Mouse (Mus musculus) cerebellum, adult 9-11 months (tissue): ENCODE measurements at regions not wholly inside any gene's neighbourhood (a gene's known extent, or its start where the extent isn't known, plus 50 kb on each side); places are given as distances from the start of the nearest gene placed in this dataset.

Source experiments
- DNase-seq: peaks from one replicate; pipeline ENCODE4 v3.0.0; 2022

DNA sequence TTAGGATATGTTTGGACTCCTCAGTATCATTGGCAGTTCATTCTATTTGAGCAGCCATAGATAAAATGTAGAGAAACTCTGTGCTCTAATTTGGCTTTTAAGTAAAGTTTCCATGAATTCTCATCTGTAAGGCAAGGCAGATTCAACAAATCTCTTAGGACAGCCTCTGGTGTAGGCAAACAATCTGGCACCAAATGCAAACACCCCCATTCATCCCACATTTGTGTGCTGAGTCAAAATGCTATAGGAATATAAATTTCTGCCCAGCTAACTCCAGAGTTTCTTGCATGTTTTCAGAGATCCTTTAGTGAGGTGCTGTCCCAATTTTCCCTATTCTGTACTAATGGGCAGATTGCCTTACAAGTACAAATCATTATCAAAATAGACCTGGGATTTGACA, 695.7 kb upstream of the Kif18a start:
- no peak for DNase-seq

DNA sequence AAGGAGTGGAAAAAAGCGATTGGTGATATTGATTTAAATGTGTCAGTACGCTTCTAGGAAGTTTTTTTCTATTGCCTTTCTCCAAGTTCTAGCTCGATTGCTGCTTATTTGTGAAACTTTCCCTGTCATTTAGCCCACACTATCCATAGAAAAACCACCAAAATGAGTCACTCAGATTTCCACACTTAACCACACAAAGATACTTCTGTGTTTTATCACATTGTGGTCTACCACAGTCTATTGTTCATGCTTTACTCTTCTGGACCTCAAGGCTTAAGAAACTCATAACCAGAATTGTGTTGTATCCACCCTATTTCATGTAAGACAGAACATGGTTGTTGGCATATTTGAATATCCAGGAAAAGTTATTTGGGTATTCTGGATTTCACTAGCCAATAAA, 687.0 kb upstream of the Kif18a start:
- DNase-seq, result no peak

DNA sequence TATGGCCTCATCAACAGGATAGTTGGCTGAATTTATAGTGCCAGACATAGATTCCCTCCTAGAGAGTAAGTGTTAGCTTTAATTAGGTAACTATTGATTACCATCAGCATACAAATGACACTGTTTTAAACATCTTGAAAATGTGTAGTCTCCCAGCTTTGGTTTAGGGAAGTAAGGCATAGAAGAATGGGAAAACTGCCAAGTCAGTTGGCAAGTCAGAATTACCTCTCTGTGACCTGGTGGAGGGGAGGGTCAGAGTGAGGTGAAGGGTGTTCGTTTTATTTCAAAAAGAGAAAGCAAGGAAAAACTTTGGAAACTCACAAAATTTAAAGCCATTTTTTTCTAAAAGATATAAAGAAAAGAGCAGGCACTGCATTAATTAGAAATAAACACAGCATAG, 680.2 kb upstream of the Kif18a start:
- DNase-seq, result no peak

DNA sequence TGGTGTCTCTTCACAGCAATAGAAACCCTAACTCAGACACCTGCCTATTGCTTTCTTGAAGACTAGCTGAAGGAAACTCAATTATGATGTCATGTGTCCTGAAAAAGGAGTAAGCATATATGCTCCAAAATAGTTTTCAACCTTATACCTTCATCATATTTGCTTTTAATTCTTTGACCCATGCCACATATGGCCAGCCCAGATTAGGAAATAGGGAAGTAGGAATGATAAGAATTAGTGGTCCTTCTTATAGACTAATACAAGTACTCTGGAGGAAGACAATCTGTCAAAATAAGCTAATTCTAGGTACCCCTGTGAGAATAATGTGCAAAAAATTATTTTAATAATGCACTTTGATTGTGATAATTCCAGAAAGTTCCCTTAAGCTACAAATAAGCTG, 661.0 kb upstream of the Kif18a start:
- DNase-seq, result no peak

DNA sequence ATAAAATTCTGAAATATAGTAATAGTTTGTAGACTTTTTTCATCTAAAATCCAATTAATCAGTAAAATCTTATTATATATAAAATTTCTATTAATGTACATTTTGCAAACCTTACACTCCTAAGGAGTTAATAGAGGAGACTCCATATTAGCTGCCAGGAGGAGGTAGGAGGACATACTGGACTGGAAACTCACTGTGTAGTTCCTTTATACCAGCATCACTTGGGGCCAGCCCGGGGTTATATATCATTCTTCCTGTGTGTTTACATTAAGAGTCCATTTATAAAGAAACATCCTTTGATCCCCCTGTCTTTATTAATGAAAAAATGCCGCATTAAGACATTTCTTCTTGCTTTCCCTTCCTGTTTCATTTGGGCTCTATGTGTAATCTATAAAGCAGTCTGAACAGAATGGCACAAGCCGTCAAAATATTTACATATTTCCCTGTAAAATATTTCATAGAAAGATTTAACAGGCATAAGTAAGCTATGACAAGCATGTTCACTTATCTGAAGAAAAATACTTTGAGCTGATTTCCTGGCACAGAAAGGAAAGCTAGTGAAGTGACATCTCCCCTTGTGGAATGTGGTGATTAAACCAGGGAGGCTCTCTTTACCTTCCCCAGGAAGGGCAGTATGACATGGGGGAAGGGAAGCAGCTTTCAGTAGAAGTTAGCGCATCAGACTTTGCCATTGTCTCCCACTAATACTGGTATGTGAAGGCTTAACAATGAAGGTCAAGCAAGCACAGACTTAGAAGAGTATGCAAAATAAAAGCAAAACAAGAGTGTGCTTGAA, 658.0 kb upstream of the Kif18a start:
- no peak for DNase-seq

DNA sequence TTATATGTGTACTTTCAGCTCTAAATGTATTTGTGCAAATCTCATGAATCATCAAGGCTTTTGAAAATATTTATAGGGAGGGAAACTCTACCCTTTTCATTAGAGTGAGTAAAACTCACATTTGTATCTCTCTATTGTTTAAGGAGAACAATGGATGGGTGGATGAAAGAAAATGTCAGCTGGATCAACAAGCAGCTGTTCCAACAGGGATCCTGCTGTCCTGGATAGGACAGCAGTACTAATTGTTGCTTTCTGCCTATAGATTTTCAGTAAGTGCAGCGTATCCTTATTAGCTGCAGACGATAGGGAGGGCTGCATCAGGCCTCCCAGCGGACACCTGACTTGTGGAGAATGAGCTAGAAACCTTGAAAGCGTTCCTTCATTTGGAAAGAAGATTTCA, 644.9 kb upstream of the Kif18a start:
- DNase-seq, result no peak

DNA sequence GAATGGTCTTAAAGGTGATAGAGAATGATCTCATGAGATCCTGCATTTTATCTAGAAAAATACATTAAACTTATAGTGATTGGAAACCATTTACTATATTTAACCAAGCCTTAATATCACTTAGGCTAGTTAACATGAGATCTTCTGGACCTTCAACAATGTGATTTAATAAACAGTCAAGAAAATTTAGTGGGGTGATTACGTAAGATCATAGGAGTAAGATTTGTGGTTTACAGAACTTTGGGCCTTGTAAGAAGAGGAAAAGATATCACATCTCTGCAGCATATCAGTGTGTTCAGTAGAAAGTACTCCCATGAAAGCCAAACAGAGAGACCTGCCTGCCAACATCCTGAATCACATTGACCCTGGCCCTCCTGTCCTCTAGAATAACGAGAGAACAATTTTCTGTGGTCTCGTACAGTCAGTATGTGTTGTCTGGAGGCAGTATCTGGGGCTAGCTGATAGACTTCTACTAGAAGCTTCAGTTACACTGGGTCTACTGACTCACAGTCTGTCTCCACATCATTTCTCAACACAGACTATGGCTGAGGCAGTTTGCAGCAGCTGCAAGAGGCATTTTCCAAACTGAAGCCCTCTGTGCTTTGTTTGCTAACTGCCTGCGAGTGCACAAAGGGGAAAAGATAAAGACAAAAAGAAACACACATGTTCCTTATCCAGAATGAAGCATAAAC, 619.7 kb upstream of the Kif18a start:
- no peak for DNase-seq

DNA sequence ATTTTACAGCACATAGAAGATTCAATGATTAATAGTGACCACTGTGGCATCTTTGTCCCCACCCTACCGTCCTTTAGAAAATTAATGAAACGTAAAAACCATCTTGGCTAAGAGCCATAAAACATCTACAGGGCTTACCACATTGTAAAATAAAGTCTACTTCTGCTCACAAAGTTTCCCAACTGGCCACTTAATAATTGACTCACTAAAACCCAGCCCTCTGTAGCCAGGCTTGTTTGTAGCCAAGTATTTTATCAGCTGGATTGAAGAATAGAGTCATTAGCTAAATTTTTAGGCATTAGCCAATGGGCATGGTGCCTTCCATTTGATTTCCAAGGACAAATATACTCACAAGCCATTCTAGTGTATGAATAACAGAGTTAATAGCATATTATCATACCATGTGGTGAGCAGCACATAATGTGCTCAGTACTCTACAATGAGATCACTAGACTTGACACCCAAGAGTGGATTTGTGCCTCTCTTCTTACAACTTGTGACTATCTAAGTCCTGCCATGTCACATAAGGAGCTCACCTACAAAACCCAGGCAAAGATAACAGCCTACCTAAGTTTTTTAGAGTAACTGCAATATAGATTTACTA, 602.7 kb upstream of the Kif18a start:
- no peak for DNase-seq

DNA sequence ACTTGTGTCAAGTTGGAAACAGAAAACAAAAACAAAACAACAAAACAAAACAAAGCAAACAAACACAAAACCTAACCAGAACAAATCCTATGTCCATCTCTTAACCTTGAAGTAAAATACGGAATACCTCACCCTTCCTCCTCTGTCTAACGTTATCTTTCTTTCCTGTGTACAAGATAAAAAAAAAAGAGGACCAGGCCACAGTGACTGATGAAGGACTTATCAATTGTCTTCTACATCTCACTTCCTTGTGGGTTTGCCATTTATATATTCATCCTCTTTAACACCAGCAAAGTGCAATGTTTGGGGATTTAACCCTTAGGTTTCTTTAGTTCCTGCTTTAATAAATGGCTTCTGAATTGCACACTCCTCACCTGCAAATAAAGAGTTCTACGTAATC, 599.0 kb upstream of the Kif18a start:
- DNase-seq, result no peak

DNA sequence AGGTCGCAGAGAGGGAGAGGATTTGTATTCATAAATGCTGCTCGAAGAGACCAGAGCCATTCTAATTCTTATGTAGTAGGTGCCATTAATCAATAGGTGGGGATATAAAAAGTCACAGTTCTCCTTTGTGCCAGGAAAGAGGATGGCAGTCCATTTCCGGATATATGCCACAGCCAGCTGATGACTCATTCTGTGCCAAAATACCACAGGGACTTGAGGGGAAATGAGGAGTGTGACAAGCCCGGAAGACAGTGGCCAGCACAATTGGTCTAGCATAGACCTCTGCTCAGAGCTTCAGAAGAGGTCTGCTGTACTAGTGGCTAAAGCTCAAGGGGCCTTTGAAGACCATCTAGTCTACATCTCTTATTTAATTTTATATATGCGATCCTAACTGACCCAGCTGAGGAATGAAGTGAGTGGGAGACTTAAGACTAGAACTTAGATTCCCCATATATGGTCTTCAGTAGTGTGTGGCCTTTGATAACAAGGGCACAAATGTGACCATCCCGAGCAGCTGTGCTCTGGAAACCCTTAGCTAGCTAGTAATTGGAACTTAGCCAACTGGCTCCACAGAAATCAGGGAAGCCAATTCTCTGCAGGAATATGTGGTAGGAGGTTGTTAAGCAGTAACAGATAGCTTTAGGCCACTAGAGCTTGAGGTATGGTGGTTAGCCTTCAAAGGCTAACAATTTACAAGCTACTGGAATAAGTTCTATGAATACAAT, 594.4 kb upstream of the Kif18a start:
- DNase-seq, result no peak

DNA sequence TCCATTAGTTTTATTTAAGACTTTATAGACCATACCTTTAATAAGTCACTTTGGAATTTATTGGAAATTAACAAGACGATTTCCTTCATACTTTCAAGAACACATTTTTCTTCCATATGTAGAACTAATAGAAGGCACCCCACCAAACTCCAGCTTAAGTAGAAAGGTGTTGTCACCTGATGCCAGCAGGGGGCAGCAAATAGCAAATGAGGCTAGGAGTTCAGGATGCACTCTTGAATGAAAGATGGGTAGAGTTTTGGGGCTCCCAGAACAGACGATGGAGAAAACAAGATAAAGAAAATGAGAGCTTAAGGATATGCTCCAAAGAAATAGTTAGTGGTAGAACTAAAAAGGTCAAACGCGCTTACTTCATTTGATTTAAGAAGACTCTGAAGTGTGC, 590.4 kb upstream of the Kif18a start:
- DNase-seq, result peak; percentile 26

DNA sequence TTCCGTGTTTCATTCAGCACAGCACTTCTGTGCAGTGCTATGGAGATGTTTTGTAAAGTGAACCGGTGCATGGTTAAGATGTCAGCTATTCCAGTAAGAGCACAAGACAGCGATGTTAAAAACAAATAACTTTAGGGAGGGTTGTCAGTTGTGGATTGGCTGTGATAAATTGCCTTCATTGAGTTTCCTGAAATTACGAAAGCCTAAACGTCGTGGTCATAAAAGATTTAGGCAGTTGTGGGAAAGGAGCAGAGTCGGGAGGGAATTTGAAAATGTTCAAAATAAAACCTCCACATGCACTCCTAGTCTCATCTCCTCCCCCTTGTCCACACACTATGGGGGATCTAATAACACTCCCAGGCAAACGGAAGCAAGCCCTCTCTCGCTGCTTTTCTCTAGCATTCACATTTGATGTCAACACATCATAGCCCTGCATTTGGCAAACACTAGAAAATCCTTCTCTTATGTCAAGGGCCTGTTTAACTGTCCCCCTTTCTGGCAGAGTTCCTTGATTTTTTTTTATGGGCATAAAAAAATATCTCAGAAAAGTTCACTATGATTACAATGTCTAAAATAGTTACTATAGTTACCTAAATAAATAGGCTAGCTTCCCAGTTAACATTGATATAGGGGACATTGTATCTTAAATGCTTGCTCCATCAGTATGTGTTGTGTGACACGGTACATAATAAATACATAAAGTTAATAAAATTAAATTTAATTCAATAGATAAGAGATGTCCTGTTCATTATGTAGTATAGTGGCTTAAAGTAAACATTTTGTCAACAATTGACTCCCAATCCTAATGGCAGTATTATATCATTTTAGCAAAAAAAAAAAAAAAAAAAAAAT, 589.2 kb upstream of the Kif18a start:
- DNase-seq, result no peak

DNA sequence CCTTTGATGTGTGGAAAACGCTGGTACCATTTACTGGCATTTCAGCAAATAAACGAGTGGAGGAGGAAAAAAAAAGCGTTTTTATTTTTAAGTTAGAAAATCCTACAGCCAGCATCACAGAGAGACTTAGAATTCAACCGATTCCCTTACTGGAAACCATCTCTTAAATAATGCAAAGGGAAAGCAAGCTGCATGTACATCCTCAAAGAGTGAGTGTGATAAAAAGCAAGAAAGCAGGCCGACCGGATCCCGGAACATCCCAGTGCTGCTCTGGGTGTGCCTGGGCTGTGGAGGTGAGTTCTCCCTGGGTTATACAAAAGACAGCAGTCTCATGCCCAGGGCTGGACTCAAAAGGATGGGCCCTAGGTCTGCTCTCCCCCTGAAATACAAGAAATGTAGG, 579.2 kb upstream of the Kif18a start:
- no peak for DNase-seq

DNA sequence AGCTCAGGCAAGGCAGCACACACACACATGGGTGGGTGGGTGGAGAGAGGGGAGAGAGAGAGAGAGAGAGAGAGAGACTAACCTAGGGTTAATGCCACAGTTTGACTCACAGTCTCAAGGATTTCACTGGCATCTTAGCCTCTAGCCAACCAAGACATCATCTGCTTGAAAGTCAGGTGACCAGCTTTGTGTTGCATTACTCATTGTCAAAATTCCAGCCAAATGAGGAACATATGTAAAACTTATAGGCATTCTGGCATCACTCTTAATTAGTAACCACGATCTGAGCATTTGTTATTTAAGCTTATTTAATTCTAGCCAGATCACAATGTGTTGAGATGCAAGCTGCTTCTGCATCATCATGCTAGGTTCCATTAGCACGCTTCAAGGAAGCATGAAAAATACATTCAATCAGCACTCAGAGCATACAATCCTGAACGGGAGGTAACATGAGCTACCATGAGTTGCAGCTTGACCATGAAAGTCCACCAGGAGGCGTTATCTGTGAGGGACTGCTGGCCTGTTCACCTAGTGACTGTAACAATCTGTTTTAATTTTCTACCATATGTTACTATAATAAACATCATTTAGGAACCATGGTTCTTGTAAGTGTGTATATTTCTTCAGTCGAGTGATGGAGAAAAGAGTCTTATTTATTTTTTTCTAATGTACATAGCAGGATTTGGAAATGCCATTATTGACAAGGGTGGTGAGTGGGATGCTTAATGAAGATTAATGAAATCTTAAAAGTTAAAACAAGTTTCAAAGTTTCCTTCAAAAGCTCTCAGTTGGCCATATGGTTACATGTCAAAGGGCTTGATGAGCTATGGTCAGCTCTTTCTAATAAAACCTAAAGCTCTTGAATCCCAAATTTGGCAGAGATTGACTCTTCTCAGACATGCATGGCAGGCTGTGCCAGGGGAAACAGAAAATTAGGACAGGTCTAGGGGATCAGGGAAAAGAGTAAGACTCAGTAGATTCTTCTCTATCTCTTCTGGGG, 572.4 kb upstream of the Kif18a start:
- no peak for DNase-seq

DNA sequence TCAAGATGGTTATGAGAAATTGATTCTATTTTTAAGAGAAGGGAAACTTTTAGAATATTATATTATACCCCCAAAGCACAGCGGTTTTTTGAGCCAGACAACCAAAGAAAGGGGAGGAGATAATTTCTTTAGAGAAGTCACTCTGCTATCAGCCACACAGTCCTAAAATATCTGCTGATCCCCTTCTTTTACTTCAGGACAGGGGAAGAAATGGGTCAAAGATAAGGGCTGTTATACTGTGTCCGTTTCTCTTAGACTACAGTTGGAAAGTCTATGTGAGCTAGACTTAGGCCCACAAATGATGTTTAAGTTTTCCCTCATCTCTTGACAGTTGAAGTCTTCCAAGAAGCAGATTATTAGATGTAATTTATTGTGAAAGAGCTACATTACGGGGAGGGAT, 538.5 kb upstream of the Kif18a start:
- no peak for DNase-seq

DNA sequence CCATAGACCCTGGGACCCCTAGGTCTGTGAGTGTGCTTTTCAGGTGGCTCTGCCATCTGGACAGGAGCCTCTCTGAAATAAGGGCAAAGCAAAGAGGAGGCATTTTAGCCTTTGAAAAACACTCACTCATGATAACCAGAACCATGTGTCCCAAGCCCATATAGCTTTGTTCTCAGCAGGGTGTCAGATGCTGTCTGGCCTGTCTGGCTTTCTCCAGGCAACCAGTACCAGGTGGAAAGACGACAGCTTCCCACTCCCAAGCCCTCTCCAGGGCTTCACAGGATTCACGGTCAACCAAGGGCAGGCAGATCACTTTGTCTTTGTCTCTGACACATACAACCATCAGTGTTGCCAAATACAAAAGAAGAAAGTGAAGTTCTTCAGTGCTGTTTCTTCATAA, 537.0 kb upstream of the Kif18a start:
- no peak for DNase-seq

DNA sequence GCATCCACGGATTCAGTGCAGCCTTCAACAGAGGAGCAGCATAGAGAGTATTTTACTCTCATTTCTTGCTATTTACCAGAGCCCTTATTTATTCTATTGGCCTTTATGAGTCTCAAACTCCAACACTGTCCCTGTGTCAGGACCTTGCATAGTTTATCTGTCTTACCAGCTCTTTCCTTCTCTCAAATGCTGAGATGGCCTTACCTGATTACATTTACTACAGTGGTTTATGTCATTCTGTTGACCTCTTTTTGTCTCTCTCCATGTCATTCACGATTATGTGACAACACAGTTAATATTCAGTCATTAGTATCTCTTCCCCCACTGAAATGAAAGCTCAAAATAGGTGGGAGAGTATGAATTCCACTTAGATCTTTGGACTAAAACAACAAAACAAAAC, 535.7 kb upstream of the Kif18a start:
- DNase-seq, result no peak

DNA sequence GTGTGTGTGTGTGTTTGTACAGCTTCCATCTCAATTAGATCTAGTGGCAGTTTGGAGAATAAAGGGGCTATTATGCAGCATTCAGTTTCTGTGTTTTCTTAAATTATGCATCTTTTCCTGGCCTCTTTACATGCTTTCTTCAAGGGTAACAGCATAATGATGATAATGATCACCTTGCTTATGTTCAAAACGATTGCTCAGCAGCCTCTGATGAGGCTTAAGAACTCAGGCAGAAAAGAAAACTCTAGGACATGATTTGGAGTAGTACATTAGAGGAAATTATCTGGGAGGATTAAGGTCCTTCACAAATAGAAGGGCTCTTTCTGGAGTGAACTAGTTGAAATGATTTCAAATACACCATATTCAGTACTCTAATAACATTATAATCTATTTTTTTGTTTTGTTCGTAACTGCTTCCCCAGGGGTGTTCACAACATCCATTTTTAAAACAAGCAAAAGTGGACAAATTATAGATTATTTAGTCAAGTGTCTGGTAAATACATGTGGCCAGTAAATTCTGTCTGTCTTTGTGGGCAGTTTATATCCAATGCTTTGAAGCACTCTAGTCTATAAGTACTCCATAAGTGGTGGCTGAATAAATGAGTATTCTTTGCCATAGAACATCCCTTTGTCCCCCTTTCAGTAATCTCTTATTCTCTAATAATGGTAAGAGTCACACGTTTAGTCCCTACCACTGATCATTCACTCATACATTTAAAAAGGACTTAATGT, 526.9 kb upstream of the Kif18a start:
- DNase-seq, result no peak

DNA sequence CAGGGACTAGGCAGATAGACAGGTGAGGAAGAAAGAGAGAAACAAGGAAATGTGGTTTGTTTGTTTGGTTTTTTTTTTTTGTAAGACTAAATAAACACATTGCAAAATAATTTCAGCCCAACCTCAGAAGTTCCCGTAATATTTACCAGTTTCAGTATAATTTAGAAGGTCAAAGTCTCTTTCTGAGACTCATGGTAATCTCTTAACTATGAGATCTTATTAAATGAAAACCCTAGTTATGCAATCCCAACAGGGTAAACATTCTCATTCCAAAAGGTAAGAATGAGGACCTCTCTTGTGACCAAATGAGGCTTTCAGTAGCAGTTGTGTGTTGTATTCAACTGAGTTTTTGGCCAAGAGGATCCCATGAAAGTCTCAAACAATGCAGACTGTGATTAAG, 524.7 kb upstream of the Kif18a start:
- no peak for DNase-seq

DNA sequence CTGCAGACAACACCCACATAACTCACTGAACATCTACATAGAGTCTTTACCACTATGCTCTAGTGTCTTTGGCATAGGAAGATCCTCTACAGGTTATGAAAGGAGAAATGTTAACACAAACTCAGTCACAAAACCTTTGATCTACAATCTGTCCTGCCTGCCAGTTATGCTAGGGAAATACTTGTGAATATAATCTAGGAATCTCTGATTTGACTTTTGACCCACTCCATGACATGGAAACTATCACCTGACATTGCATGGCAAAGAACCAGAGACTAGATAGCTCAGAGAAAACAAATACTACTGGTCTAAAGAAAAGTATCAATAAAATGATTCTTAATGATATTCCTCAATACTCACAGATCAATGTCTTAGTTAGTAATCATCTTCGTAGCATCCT, 524.3 kb upstream of the Kif18a start:
- DNase-seq, result no peak

DNA sequence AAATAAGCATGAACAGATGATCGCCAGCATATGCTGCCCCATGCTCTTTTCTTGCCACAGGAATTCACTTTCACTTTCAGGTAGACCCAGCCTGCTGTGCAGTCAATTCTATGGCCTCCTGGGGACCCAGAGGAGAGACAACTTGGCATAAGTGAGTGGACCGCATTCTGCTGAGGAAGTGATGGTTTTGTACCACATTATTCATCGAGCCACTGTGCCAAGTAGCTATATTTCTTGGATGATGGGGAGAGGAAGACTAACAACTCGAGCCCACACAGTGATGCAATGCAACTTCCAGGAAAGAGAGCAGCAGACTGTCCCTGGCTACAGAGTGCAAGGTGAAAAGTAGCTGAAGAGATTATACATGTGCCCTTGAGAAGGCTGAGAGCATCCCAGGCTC, 515.8 kb upstream of the Kif18a start:
- peak; percentile 62 for DNase-seq
